Mouse (Mus musculus) CD4-positive, CD25-positive, alpha-beta regulatory T cell (primary cell): Measurements from ENCODE around the gene Pum2. TPM values are rescaled to one million over a fixed set of nuclear protein-coding genes. Genes with fewer than 3 reads are reported as not detected.

Experiments
- polyA plus RNA-seq: library from polyadenylated mRNA; unstranded; fragments of 100-300 nt; shearing (Covaris generic); gene quantifications from one replicate; pipeline ENCODE4 v1.2.1, GENCODE M21; 2017

Gene Pum2
- polyA plus RNA-seq, result 12.6 TPM

GRCm38 (mm10) chr12:8673974-8674306 lies at the start of gene Pum2:
TSS of gene Pum2 (plus strand) at chr12:8674134.

GRCm38 (mm10) chr12:8770946-8771843 lies 97.3 kb downstream of the Pum2 start, which contains the start of gene Sdc1:
TSS of gene Sdc1 (plus strand) at chr12:8771323.

Other genes with a start within 250 kb of the Pum2 start
- 6.3 TPM for gene Rhob, start 174.1 kb upstream of the Pum2 start, polyA plus RNA-seq
- gene Slc7a15, start 75.1 kb upstream of the Pum2 start, polyA plus RNA-seq, result not detected
- gene Sdc1, start 97.2 kb downstream of the Pum2 start, polyA plus RNA-seq, result 0.22 TPM
- gene Laptm4a, start 247.5 kb downstream of the Pum2 start, polyA plus RNA-seq, result 167 TPM